Mouse (Mus musculus): ENCODE measurements around the gene Olfr20.

GRCm38 (mm10) chr11:73336919-73337318 lies 13.7 kb upstream of the Olfr20 start:
- TF ChIP-seq EP300 (IDR thresholded peaks at IDR 0.05; ENCODE audit: low read depth) (no peak), CTCF (IDR thresholded peaks at IDR 0.05; ENCODE audit: low read depth) (no peak)

Measured in liver, embryonic 14.5 days (tissue).